Comparison of ENCODE assay signal across 8 mouse cellular contexts in the genomic region with DNA sequence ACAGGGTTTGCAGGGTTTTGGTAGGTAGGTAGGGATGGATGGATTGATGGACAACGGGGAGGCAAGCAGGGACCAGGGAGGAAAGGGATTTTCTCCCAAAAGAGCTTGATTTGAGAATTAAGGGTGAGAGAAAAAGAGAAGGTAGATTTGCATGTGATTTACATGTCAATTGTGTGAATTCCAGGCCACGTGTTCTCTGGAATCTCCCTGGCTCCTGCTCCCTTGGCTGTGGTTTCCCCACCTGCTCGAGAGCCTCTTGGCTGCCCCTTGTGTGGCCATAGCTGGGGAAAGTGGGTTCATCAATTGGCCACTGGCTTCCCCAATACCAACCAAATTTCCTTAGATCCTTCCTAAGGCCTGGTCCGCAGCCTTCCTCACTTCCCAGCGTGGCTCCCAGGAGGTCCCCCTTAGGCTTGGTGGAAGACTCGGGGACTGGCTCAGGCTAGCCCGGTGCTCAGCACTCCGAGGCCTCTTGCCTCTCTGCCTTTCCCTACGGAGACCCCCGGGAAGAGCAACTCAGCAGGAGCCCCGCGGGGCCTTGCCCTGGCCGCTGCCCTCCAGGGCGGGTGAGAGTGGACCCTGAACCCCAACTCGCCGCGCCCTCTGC. TPM values are rescaled to one million over a fixed set of nuclear protein-coding genes. Genes with fewer than 3 reads are reported as not detected.
A peak's percentile ranks its signal among the peaks of the same experiment; 100 is the strongest.
DNase-seq lines count a peak whose midpoint lies in the region; ATAC-seq and TF ChIP-seq lines count a peak whose summit lies in the region.

No protein-coding gene starts in this region.

- 22% methylated on average over 17 of the region's 17 CpGs for WGBS in heart, adult 2 months
- 7% methylated on average over 17 of the region's 17 CpGs for WGBS in forebrain, postnatal 0 days
- 22% methylated on average over 17 of the region's 17 CpGs for WGBS in liver, embryonic 16.5 days (ENCODE audit: insufficient replicate concordance)

- no peak for TF ChIP-seq EP300 in heart, adult 2 months (IDR thresholded peaks at IDR 0.05; ENCODE audit: insufficient read depth, low read depth, low read length)

- peak overlapping the region; percentile 54 for H3K4me2 ChIP-seq in forebrain, postnatal 0 days (ENCODE audit: low read depth)
- H3K4me2 ChIP-seq in liver, embryonic 16.5 days (ENCODE audit: low read depth, low read length): peak overlapping the region; percentile 44

- TF ChIP-seq CTCF in heart, adult 2 months (IDR thresholded peaks at IDR 0.05): no peak
- no peak for TF ChIP-seq CTCF in forebrain, postnatal 0 days (IDR thresholded peaks at IDR 0.05; ENCODE audit: low read depth)

- peak overlapping the region; percentile 45 for H3K27ac ChIP-seq in heart, adult 2 months
- H3K27ac ChIP-seq in forebrain, postnatal 0 days (ENCODE audit: low read depth, low read length): no peak overlapping the region
- H3K27ac ChIP-seq in liver, embryonic 16.5 days (ENCODE audit: low read length): no peak overlapping the region

- no peaks in the 10 kb centered on the region for H3K79me2 ChIP-seq in heart, adult 2 months (replicated peaks; ENCODE audit: control insufficient read depth, insufficient read depth, low read length)

- H3K9ac ChIP-seq in heart, adult 2 months (ENCODE audit: low read depth, low read length): peak overlapping the region; percentile 34
- peak overlapping the region; percentile 56 for H3K9ac ChIP-seq in forebrain, postnatal 0 days
- H3K9ac ChIP-seq in liver, embryonic 16.5 days (ENCODE audit: low read depth, low read length): no peak overlapping the region

- no peaks in the 10 kb centered on the region for H3K36me3 ChIP-seq in heart, adult 2 months (ENCODE audit: control insufficient read depth, insufficient read depth, low read length)
- H3K36me3 ChIP-seq in forebrain, postnatal 0 days (ENCODE audit: insufficient read depth): no peaks in the 10 kb centered on the region
- H3K36me3 ChIP-seq in liver, embryonic 16.5 days (ENCODE audit: control insufficient read depth, insufficient read depth): no peaks in the 10 kb centered on the region

- no peaks in the 10 kb centered on the region for H3K9me3 ChIP-seq in forebrain, postnatal 0 days (ENCODE audit: low read length)
- no peaks in the 10 kb centered on the region for H3K9me3 ChIP-seq in liver, embryonic 16.5 days (replicated peaks; ENCODE audit: control insufficient read depth, low read length)

- no peaks in the 10 kb centered on the region for H3K4me1 ChIP-seq in heart, adult 2 months (ENCODE audit: control insufficient read depth, insufficient read depth, low read length)
- H3K4me1 ChIP-seq in forebrain, postnatal 0 days (ENCODE audit: insufficient read depth): no peaks in the 10 kb centered on the region; the same call in 1 of the 2 replicates
- H3K4me1 ChIP-seq in liver, embryonic 16.5 days (ENCODE audit: control insufficient read depth, low read depth, low read length): no peaks in the 10 kb centered on the region

- DNase-seq in heart, adult 2 months: no peak
- no peak for DNase-seq in heart, adult 11 months
- DNase-seq in forebrain, postnatal 0 days: peak; percentile 37
- DNase-seq in frontal cortex, postnatal 36 days (ENCODE audit: low spot score in 2 of 2): no peak

- no peak for TF ChIP-seq POLR2A in heart, adult 2 months (IDR thresholded peaks at IDR 0.05; ENCODE audit: insufficient read depth, low read depth, low read length)

- peak; percentile 21 for ATAC-seq in CD4-positive, CD25-positive, alpha-beta regulatory T cell, adult 4 months
- peak; percentile 61 for ATAC-seq in forebrain, postnatal 0 days
- no peak for ATAC-seq in liver, embryonic 16.5 days (ENCODE audit: low read depth)
- no peak for ATAC-seq in megakaryocyte-erythroid progenitor cell, adult 5-6 weeks (replicated peaks; ENCODE audit: low FRiP score, low TSS enrichment, poor library complexity, severe bottlenecking)
- no peak for ATAC-seq in granulocyte monocyte progenitor cell, adult 5-6 weeks (replicated peaks; ENCODE audit: poor library complexity, severe bottlenecking)

- intact Hi-C loops in heart, adult 2 months (cut with DNase I): no loop called here

- H3K4me3 ChIP-seq in heart, adult 2 months: peak overlapping the region; percentile 45
- H3K4me3 ChIP-seq in forebrain, postnatal 0 days (ENCODE audit: low read depth, low read length): peak overlapping the region; percentile 32
- H3K4me3 ChIP-seq in liver, embryonic 16.5 days (ENCODE audit: low read depth, low read length): peak overlapping the region; percentile 34

- H3K27me3 ChIP-seq in heart, adult 2 months (ENCODE audit: control insufficient read depth, insufficient read depth, low read length): peaks cover 4% of the 10 kb centered on the region
- H3K27me3 ChIP-seq in forebrain, postnatal 0 days (ENCODE audit: insufficient read depth, low read length): no peaks in the 10 kb centered on the region
- H3K27me3 ChIP-seq in liver, embryonic 16.5 days (ENCODE audit: control insufficient read depth, insufficient read depth, low read depth, low read length): peaks cover 35% of the 10 kb centered on the region

RNA-seq across cellular contexts. Expression of a gene that starts 14.1 kb away (rescaled TPM):
- 10 to 100 TPM; 10.4 to 12.4 TPM for total RNA-seq in heart, adult 2 months (2021)
- polyA plus RNA-seq in heart, adult 2 months (2012; rRNA removed): 10.3 and 12.3 TPM in 2 replicates
- 10 to 100 TPM; 19.5 to 22.9 TPM for polyA plus RNA-seq in CD4-positive, CD25-positive, alpha-beta regulatory T cell, adult 4 months (2017; shearing (Covaris generic))
- 1.9 and 5.0 TPM in 2 replicates for total RNA-seq in forebrain, postnatal 0 days (2014; rRNA removed)
- 13.5 and 14.8 TPM in 2 replicates for polyA plus RNA-seq in forebrain, postnatal 0 days (2015; fragmentation: Nextera tagmentation; extraction: Ambion mirVana)
- polyA plus RNA-seq in liver, embryonic 16.5 days (2015; fragmentation: Nextera tagmentation; extraction: Ambion mirVana): 15.8 and 18.6 TPM in 2 replicates
- total RNA-seq in megakaryocyte-erythroid progenitor cell, adult 5-6 weeks (2014; fragmentation: Nextera tagmentation): 15.5 and 16.1 TPM in 2 replicates
- 2.4 and 4.8 TPM in 2 replicates for total RNA-seq in megakaryocyte-erythroid progenitor cell, adult 5-6 weeks (2017)
- total RNA-seq in granulocyte monocyte progenitor cell, adult 5-6 weeks (2014; fragmentation: Nextera tagmentation): 19.8 and 22.3 TPM in 2 replicates
- total RNA-seq in granulocyte monocyte progenitor cell, adult 5-6 weeks (2017): 2.2 and 2.8 TPM in 2 replicates

RNA-seq across cellular contexts. Expression of a gene that starts 16.3 kb away (rescaled TPM):
- total RNA-seq in heart, adult 2 months (2021): under 1 TPM; 0.11 to 0.21 TPM
- polyA plus RNA-seq in heart, adult 2 months (2012; rRNA removed): 0.21 and 0.23 TPM in 2 replicates
- polyA plus RNA-seq in CD4-positive, CD25-positive, alpha-beta regulatory T cell, adult 4 months (2017; shearing (Covaris generic)): 1 to 10 TPM; 1.7 to 3.0 TPM
- total RNA-seq in forebrain, postnatal 0 days (2014; rRNA removed): 0.85 and 0.86 TPM in 2 replicates
- 0.35 and 0.75 TPM in 2 replicates for polyA plus RNA-seq in forebrain, postnatal 0 days (2015; fragmentation: Nextera tagmentation; extraction: Ambion mirVana)
- polyA plus RNA-seq in liver, embryonic 16.5 days (2015; fragmentation: Nextera tagmentation; extraction: Ambion mirVana): not detected in 2 replicates
- 0.28 TPM in 1 of 2 replicates, not detected in the other for total RNA-seq in megakaryocyte-erythroid progenitor cell, adult 5-6 weeks (2014; fragmentation: Nextera tagmentation)
- 0.38 TPM in 1 of 2 replicates, not detected in the other for total RNA-seq in megakaryocyte-erythroid progenitor cell, adult 5-6 weeks (2017)
- total RNA-seq in granulocyte monocyte progenitor cell, adult 5-6 weeks (2014; fragmentation: Nextera tagmentation): 0.26 and 0.37 TPM in 2 replicates
- total RNA-seq in granulocyte monocyte progenitor cell, adult 5-6 weeks (2017): not detected in 2 replicates

RNA-seq across cellular contexts. Expression of a gene that starts 32.9 kb away (rescaled TPM):
- total RNA-seq in heart, adult 2 months (2021): 10 to 100 TPM; 12.6 TPM
- polyA plus RNA-seq in heart, adult 2 months (2012; rRNA removed): 13.0 and 16.3 TPM in 2 replicates
- polyA plus RNA-seq in CD4-positive, CD25-positive, alpha-beta regulatory T cell, adult 4 months (2017; shearing (Covaris generic)): 10 to 100 TPM in 1 of 2 experiments, 1 to 10 TPM in 1; 7.3 to 14.8 TPM
- 14.8 and 17.9 TPM in 2 replicates for total RNA-seq in forebrain, postnatal 0 days (2014; rRNA removed)
- 10.2 and 11.3 TPM in 2 replicates for polyA plus RNA-seq in forebrain, postnatal 0 days (2015; fragmentation: Nextera tagmentation; extraction: Ambion mirVana)
- polyA plus RNA-seq in liver, embryonic 16.5 days (2015; fragmentation: Nextera tagmentation; extraction: Ambion mirVana): 11.1 and 12.2 TPM in 2 replicates
- total RNA-seq in megakaryocyte-erythroid progenitor cell, adult 5-6 weeks (2014; fragmentation: Nextera tagmentation): 12.4 and 17.7 TPM in 2 replicates
- 26.1 and 32.6 TPM in 2 replicates for total RNA-seq in megakaryocyte-erythroid progenitor cell, adult 5-6 weeks (2017)
- total RNA-seq in granulocyte monocyte progenitor cell, adult 5-6 weeks (2014; fragmentation: Nextera tagmentation): 12.2 and 22.1 TPM in 2 replicates
- 22.0 and 30.0 TPM in 2 replicates for total RNA-seq in granulocyte monocyte progenitor cell, adult 5-6 weeks (2017)

RNA-seq across cellular contexts. Expression of a gene that starts 44.3 kb away (rescaled TPM):
- total RNA-seq in heart, adult 2 months (2021): under 1 TPM in 1 of 2 experiments, not detected in 1; 0.18 TPM
- polyA plus RNA-seq in heart, adult 2 months (2012; rRNA removed): 0.50 and 1.0 TPM in 2 replicates
- not detected for polyA plus RNA-seq in CD4-positive, CD25-positive, alpha-beta regulatory T cell, adult 4 months (2017; shearing (Covaris generic))
- 1.0 and 1.6 TPM in 2 replicates for total RNA-seq in forebrain, postnatal 0 days (2014; rRNA removed)
- polyA plus RNA-seq in forebrain, postnatal 0 days (2015; fragmentation: Nextera tagmentation; extraction: Ambion mirVana): 4.9 and 5.8 TPM in 2 replicates
- 0.40 and 0.41 TPM in 2 replicates for polyA plus RNA-seq in liver, embryonic 16.5 days (2015; fragmentation: Nextera tagmentation; extraction: Ambion mirVana)
- 1.7 TPM in 1 of 2 replicates, not detected in the other for total RNA-seq in megakaryocyte-erythroid progenitor cell, adult 5-6 weeks (2014; fragmentation: Nextera tagmentation)
- 0.11 TPM in 1 of 2 replicates, not detected in the other for total RNA-seq in megakaryocyte-erythroid progenitor cell, adult 5-6 weeks (2017)
- total RNA-seq in granulocyte monocyte progenitor cell, adult 5-6 weeks (2014; fragmentation: Nextera tagmentation): not detected in 2 replicates
- 0.10 and 1.1 TPM in 2 replicates for total RNA-seq in granulocyte monocyte progenitor cell, adult 5-6 weeks (2017)

RNA-seq across cellular contexts. Expression of a gene that starts 44.5 kb away (rescaled TPM):
- 10 to 100 TPM; 76.4 to 87.2 TPM for total RNA-seq in heart, adult 2 months (2021)
- 91.4 and 98.6 TPM in 2 replicates for polyA plus RNA-seq in heart, adult 2 months (2012; rRNA removed)
- 10 to 100 TPM; 60.9 to 82.9 TPM for polyA plus RNA-seq in CD4-positive, CD25-positive, alpha-beta regulatory T cell, adult 4 months (2017; shearing (Covaris generic))
- total RNA-seq in forebrain, postnatal 0 days (2014; rRNA removed): 41.6 and 55.5 TPM in 2 replicates
- polyA plus RNA-seq in forebrain, postnatal 0 days (2015; fragmentation: Nextera tagmentation; extraction: Ambion mirVana): 47.0 and 62.0 TPM in 2 replicates
- polyA plus RNA-seq in liver, embryonic 16.5 days (2015; fragmentation: Nextera tagmentation; extraction: Ambion mirVana): 28.8 and 33.5 TPM in 2 replicates
- total RNA-seq in megakaryocyte-erythroid progenitor cell, adult 5-6 weeks (2014; fragmentation: Nextera tagmentation): 38.6 and 49.6 TPM in 2 replicates
- total RNA-seq in megakaryocyte-erythroid progenitor cell, adult 5-6 weeks (2017): 23.6 and 24.8 TPM in 2 replicates
- total RNA-seq in granulocyte monocyte progenitor cell, adult 5-6 weeks (2014; fragmentation: Nextera tagmentation): 44.6 and 51.7 TPM in 2 replicates
- total RNA-seq in granulocyte monocyte progenitor cell, adult 5-6 weeks (2017): 22.9 and 23.2 TPM in 2 replicates

Comparison
In these comparisons a context has a peak if more than half of its experiments do, and no peak if none do; other contexts are left out.
1. ATAC-seq: peak in CD4-positive, CD25-positive, alpha-beta regulatory T cell, adult 4 months (single experiment) and forebrain, postnatal 0 days (single experiment); none in liver, embryonic 16.5 days (single experiment), megakaryocyte-erythroid progenitor cell, adult 5-6 weeks (single experiment) and granulocyte monocyte progenitor cell, adult 5-6 weeks (single experiment).
2. Peak in every context shown above with its lines, with median percentiles within 50 percentile points of each other: H3K4me3 ChIP-seq.